Mouse (Mus musculus): Measurements from ENCODE around the gene Tmem189.
A peak's percentile ranks its signal among the peaks of the same experiment; 100 is the strongest.

Tmem189 gene

GRCm38 (mm10) chr2:167594444-167594934 is 95.1 kb downstream of the Tmem189 start:
- peak; percentile 54 for DNase-seq (ENCODE audit: low read depth, low spot score)

GRCm38 (mm10) chr2:167593551-167594250 is 95.9 kb downstream of the Tmem189 start:
- no peak for DNase-seq (ENCODE audit: low read depth, low spot score)
